Mouse (Mus musculus) lung, postnatal 25 days (tissue): ENCODE results near the gene 2010003K11Rik.

ENCODE experiments used
- DNase-seq: peaks from one replicate; pipeline ENCODE4 v3.0.0; 2022; ENCODE audit warnings: low spot score

2010003K11Rik gene

DNA sequence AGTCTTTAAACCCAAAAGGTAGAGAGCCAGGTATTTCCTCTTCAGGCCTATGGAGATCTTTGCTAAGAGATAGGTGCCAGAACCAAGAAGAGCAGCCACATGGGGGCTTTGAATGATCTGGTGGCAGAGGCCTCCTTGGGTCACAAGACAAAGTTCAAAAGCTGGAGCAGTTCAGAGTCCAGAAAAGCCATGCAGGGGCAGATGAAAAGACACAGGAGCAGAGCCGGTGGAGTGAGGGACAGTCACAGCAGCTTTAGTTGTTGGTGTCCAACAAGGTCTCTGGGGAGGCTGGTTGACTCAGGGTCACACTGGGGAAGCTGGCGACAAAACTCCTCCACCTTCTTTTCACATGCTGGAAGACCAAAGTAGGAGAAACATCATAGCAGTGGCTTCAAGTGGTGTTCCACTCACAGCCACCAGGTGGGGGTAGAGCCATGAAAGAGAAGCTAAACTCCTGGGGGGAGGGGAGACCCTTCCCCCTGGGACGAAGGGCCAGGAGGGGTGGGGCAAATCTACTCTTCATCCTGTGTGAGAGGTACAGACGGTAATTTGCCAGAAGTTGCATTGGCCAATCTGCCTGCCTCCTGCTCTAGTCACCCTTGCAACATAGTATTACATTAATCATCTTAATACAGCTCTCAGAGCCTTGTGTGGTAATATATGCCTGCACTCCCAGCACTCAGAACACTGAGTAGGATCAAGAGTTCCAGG lies 965 bp downstream of the 2010003K11Rik start:
- DNase-seq, result peak; percentile 78

DNA sequence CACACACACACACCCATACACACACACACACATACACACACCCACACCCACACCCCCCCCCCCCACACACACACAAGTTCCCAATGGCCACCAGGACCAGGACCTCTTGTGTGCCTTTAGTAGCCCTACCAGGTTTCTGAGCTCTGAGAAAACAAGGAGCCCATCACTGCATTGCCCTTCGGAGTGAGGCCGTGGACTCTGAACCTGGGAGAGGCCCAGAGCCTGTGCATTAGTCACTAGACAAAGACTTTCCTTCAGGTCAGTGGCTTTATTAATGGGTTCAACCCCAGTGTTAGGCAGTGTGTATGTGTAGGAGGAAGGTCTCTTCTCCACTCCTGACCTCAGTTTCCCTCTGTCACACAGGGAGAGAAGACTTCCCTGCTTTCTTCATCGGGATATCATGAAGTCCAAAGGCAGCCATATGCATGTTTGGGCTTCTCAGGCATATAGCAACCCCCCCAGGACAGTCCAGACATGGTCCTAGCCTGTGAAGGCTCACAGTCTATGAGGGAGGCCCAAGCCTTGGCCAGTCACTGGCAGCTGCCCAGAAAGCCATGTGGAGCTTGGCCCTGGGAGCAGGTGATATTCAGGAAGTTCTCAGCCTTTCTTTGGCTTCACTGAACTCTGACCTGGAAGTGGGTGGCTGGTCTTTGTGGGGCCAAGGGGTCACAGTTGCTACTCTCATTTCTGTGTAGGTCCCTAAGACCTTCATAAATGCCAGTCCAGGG lies 1.7 kb downstream of the 2010003K11Rik start:
- no peak for DNase-seq

DNA sequence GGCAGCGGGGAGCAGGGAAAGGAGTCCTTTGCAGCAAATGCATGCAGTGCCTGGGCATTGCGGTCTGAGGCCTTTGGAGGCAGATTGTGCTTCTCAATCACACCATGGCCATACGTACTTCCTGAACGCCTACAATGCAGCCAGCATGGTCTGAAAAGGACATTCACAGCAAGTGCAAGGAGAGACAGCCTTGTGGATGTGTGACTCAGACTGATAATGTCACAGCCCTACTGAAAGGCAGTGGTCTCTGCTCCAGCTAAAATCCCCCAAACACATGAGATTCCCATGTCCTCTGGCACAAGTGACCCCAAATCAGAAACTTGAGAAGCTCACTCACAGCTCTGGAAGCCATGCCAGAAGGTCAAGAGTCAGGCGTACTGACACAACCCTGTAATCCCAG lies 2.6 kb downstream of the 2010003K11Rik start:
- DNase-seq, result no peak

DNA sequence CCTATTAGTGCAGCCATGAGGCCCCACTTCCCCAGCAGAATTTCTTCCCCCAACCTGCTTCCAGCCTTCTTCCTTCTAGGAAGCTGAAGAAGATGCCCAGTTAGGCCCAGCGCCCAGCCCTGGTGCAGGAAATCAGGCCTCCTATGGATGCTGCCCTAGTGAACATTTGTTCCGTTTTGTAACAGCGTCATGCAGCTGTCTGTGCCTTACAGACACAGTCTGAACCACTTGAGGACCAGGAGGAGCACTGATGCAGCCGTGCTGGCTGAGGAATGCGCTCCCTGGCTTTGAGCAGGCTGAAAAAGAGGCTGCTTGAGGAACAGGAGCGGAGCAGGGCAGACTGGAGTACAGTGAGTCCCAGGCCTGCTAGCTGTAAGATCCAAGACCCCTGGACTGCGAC lies 3.7 kb downstream of the 2010003K11Rik start:
- no peak for DNase-seq

DNA sequence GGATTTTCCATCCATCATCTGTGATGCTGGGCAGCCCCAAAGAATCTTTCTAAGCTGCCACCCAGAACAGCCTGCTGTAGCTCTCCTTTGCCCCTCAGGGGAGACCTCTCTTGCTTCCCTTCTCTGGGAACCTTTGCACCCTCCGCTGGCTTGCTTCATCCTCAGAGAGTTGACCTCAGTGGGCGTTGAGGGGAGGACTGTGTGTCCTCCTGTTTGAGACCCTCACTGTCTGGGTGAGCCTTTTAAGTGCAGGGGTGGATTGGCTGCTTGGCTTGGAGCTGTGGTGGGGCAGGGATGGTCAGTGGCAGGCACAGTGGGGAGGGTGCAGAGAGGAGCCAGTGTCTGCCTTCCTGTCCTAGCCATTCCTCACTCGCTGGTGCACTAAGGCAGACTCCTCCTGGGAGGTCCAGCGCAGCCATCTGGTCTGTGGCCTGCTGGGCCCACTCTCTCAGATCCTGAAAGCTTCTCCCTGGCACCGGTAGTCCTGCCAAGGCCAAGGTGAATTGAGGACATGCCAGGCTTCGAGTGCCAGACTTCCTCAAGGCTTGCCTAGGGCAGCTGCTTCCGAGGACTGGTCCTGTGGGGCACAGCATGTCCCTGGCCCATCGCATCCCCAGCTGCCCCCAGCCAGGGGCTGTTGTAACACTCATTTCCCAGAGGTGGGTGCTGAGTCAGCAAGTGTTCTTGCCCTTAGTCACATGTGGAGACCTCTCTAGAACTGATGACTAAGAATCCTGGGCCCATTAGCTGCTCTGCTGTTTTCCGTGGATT lies 5.7 kb downstream of the 2010003K11Rik start:
- peak; percentile 73 for DNase-seq

DNA sequence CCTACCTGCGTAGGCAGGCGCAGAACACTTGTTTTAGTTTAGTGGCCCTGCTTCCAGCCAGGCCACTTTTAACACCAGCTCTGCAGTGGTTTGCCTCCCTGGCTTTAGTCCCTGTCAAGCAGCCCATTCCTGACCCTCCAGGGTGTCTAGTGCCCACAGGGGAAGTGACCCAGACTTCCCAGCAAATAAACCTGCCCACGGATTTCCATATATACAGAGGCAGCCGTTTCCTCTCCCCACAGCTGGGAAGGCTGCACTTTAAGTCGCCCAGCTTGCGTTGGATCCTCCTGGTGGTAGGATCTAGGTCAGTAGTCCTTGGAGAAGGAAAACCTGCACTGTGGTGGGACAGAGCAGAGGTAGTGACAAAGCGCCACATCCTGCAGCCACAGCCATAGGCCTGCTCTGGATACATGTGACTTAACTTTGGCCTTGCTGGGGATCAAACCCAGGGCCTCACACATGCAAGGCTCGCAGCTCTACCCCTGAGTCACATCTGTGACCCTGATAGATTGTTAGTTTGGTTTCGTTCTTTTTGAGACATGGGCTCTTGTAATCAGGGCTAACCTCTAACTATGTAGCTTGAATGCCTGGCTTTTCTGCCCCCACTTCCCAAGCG lies 7.2 kb downstream of the 2010003K11Rik start:
- DNase-seq, result no peak

DNA sequence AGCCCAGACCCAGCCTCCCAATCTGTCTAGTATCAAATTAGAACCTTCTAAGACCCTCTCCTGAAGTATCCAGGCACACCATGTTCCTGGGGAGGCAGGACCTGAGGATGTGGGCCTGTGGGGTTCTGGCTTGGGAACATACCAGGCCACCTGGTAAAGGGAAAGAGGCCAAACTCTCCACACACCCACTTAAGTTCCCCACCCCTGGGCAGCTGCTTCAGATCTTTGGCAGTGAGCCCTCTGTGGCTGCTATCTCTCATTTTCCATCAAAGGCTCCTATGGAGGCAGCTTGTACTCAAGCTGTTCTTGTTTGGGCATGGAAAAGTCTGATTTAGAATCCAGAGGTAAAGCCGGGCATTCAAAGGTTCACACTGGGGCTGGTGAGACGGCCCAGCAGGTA lies 10.5 kb downstream of the 2010003K11Rik start:
- peak; percentile 60 for DNase-seq

DNA sequence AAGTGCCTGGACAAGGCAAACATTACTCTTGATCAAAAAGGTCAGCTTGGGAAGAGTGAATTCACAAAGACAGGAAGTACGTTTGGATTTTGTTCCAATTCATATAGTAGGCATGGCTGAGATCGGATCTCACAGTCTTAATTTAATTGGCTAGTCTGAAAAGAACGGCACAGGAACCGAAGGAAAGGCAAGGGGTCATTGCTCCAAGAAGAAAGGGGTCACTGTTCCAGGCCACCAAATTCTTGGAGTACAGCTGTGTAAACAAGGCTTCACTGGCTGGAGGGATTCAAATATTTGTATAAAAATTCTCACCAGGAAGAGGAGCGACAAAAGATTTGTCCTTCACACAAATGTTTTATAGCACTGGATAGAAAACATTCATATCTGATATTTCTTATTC lies 13.4 kb downstream of the 2010003K11Rik start:
- no peak for DNase-seq

DNA sequence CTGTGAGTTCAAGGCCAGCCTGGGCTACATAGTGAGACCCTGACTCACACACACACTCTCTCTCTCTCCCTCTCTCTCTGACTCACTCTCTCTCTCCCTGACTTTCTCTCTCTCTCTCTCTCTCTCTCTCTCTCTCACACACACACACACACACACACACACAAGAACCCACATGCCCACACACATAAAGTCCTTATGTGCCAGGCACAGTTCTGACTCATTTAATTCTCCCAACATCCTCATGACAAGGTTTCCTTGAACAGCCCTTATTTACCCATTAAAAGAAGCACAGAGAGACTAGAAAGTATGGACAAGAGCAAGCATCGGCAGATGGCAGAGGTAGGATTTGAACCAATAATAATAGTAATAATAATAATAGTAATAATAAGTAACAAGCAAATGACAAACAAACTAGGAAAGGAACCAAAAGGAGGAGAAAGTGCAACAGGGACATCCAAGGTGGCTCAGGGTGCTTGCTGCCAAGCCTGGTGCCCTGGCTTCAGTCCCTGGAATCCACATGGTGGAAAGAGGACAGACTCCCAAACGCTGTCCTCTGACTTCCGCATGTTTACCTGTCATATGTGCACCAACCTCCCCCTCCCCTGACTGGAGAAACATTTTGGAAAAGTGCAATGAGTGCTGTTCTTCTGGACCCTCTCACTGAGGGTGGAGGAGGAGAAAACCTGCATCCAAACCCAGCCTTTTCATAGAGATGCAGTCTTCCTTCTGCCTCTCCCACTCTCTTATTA lies 16.1 kb downstream of the 2010003K11Rik start:
- DNase-seq, result no peak

DNA sequence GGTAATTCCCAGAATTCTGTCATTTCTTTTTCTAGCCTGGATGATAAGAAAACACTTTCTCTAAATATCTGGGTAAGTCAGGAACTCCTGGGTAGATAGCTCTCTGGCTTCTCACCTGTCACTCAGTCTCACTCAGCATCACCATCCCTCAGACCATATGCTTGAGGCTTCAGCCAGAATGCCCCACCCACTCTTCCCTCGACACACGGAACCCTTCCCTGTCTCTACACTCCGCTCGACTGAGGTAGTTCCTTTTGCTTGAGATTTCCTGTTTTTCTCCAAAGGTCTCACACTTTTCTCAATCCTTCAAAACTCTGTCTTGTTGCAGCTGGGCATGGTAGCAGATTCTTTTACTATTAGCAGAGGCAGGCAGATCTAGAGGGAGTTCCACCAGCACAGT lies 17.1 kb downstream of the 2010003K11Rik start:
- DNase-seq, result no peak

DNA sequence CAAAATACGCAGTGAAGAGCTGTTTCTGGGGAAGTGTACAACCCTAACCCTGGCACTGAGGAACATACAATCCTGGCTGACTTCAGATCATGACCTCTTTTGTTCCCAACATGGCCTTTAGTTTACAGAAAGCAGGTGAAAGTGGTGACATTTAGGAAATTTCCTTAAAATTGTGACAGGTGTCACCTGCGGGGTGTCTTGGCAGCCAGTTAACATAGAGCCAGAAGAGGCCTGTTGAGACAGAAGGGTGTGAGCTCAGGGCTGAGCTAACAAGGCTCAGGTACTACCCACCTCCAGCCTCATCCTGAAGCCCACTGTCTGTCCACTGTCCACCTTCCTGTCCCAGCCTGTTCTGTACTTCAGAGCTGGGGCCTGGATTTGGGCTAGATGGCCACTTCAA lies 18.3 kb downstream of the 2010003K11Rik start:
- DNase-seq, result no peak

DNA sequence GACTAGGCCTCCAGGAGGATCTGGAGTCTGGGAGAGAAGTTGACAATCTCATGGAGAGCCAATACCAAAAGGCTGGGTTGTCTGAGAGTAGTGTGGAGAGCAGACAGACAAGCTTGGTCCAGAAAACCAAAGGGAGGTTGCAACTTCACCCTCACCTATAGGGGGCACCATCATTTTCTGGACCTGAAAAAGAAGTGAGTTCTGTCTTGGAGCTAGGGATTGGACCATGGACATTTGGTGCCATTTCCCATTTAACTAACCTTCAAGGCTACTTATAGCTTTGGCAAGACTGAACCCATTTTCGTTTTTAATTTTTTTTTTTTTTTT lies 20.2 kb downstream of the 2010003K11Rik start:
- DNase-seq, result no peak

DNA sequence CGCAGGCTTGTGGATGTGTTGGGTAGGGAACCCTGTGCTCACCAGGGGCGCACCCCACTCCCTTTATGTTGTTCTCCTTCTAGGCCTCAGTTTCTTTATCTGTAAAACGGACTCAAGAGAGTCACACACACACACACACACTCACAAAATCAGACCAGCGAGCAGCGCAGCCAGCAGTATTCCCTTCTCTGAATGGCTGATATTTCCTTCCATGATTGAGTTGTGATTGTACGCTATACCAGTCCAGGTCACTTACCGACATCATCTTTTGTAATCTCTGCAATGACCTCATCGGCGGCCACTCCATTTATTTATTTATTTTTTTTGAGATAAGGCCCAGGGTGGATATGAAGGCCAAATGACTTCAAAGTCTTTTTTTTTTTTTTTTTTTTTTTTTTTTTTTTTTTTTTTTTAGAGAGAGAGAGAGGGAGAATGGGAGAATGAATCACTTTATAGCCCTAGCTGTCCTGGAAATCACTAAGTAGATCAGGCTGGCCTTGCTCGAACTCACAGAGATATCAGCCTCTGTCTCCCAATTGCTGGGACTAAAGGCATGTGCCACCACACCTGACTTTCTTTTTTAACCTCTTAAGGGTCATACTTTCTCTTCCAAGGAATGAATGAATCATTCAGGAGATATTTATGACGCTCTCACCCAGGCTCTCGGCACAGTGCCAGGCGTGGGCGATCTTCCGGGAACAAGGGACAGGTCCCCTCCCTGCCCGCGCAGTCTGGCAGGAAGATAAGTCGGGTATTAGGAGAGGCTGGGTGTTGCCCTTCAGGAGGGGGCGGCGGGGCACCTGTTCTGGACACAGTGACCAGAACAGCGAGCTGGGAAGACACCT lies 20.8 kb downstream of the 2010003K11Rik start, which contains the start of gene Syt12:
Syt12 (minus strand) TSS at position 103 of the 845 bp plus-strand sequence.
- DNase-seq, result peak; percentile 26

DNA sequence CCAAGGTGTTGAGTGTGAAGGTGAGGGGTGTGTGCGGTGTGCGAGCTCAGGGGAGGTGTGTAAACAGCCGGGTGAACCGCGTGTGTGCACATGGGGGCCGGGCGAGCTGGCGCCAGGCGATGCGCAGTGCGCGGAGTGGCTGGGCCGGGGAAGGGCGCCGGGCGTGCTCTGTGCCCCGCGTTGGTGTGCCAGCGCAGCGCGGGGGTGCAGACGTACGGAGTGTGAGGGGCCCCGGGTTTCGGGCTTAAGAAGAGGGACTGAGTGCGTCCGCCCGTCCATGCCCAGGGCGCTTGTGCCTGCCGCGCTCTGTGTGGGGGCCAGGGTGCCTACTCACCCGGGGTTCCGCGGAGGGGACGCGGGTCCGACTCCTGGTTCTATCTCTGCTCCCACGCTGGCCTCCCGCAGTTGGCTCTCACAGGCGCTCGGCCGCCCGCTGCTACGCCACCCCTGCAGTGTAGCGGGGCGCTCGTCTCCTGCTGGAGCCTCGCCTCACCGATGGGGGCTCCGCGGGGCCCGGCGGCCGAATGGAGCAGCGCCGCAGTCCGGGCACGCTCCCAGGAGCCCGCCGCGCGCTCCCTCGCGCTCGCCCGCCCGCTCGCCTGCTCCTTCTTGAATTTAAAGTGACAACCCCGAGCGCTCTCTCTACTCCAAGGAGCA lies 21.7 kb downstream of the 2010003K11Rik start:
- no peak for DNase-seq

DNA sequence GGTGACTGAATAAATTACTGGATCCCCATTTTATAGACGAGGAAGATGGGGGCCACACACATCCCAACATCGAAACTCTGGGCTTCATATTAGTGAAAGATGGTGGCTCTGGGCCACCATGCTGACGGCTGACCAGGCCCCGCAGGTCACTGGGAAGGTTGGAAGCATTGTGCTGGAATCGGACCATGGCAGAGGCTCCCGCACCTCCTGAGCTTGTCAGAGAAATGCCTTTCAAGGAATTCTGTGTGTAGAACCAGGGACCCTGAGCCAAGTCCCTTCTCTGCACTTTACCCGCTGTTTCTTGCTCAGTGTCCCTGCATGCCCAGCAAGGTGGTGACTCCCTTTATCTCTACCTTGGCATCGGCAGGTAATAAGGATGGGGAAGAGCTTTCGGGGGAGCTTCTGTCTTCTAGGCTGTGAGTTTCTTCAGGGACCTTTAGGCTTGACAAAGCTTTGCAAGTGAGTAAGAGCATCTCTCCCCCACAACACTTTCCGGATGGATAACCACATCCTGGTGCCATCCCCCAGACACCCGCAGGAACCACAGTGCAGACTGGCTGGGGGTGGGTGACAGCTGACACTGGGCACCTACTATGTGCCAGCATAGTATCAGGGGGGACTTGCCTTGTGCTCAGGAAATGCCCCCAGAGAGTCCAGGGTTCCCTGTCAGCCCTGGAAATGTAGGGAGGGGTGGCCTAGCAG lies 23.0 kb downstream of the 2010003K11Rik start:
- no peak for DNase-seq

DNA sequence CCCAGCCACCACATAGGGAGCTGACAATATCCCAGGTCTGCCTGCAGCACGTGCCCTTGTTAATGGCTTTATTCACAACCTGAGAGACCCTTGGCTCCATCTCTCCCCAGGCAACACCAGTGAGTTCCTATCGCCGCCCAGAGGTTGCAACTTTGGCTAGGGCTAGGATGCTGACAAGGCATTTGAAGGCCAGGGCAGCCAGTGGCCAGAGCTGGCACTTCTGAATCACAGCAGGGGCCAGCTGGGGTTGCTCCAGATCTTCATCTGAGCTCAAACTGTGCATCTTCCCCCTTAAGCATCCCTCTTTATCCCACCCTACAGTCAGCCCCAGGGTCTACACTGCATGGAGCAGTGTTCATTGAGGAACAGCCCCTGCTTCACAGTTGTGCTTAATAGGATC lies 23.6 kb downstream of the 2010003K11Rik start:
- DNase-seq, result no peak

DNA sequence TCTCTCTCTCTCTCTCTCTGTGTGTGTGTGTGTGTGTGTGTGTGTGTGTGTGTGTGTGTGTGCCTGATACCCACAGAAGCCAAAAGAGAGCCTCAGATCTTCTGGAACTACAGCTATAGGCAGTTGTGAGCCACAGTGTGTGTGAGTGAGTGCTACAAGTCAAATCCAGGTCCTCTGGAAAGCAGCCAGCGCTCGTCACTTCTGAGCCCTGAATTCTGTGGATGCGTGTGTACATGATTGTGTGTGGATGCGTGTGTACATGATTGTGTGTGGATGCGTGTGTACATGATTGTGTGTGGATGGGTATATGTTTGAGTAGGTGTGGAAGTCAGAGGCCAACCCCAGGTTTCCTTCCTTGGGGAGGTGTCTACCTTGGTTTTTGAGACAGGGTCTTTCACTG lies 24.8 kb downstream of the 2010003K11Rik start:
- no peak for DNase-seq

DNA sequence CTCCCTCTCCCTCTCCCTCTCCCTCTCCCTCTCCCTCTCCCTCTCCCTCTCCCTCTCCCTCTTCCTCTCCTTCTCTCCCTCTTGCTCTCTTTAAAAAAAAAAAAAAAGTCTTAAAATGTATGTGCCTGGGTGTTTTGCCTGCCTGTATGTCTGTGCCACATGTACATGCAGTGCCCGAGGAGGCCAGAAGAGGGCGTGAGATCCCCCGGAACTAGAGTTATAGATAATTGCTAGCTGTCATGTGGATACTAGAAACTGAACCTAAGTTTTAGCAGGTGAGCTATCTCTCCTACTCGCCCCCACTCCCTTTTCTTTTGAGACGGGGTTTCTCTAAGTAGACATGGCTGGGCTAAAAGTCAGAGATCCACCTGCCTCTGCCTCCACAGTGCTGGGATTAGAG lies 30.0 kb downstream of the 2010003K11Rik start:
- no peak for DNase-seq

DNA sequence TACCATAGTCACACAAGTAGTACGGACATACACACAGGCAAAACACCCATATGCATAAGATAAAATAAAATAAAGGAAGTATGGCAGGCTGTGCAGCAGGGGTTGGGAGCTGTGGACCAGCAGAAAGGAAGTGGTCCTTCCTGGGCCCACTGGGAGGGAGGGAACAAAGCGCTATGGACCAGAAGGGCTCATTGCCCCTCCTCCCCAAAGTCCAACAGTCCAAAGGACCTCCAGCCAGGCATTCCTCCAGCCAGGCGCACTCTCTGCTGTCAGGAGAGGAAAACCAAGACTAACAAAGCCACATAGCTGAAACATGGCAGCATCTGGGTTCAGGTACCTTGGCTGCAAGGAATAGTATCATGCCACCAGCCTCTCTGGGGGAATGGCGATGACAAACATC lies 33.7 kb downstream of the 2010003K11Rik start:
- DNase-seq, result no peak

DNA sequence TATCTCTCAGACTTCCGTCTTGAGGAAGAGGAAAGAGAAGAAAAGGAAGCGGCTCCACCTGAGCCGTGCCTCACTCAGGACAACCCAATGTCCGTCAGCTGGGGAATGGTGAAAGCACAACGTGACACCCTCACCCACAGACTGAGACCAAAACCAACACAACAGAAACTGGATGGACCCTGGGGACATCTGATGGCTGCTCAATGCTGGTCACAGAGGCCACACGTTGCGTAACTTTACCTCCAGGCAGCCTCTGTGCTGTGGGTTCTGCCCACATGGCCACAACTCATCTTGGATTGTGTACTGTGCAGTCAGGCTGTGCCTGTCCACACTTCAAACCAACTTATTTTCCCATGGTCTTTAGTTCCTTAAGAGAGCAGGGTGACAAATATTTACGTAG lies 36.4 kb downstream of the 2010003K11Rik start:
- DNase-seq, result no peak
